Mouse (Mus musculus): ENCODE data around the gene Dact1.

- TF ChIP-seq CTCF (IDR thresholded peaks at IDR 0.05; ENCODE audit: borderline replicate concordance, extremely low read depth, insufficient read depth, insufficient read length): no peak
- no peak for TF ChIP-seq POLR2A (IDR thresholded peaks at IDR 0.05; ENCODE audit: borderline replicate concordance, extremely low read depth, insufficient read depth, insufficient read length, poor library complexity, severe bottlenecking)
Observed at GRCm38 (mm10) chr12:71285399-71285798, 24.3 kb upstream of the Dact1 start.

Data from brain, embryonic 14.5 days (tissue).